Mouse (Mus musculus): Measurements from ENCODE around the gene Cacnb1.

- TF ChIP-seq CTCF (IDR thresholded peaks at IDR 0.05; ENCODE audit: control insufficient read depth, insufficient read depth, insufficient replicate concordance, low read depth, low read length): no peak
- no peak for TF ChIP-seq POLR2A (IDR thresholded peaks at IDR 0.05; ENCODE audit: control insufficient read depth, low read depth, low read length)
Observed at GRCm38 (mm10) chr11:97955146-97955902, 67.5 kb downstream of the Cacnb1 start.

Measured in testis, adult 2 months (tissue).